In the genomic region with DNA sequence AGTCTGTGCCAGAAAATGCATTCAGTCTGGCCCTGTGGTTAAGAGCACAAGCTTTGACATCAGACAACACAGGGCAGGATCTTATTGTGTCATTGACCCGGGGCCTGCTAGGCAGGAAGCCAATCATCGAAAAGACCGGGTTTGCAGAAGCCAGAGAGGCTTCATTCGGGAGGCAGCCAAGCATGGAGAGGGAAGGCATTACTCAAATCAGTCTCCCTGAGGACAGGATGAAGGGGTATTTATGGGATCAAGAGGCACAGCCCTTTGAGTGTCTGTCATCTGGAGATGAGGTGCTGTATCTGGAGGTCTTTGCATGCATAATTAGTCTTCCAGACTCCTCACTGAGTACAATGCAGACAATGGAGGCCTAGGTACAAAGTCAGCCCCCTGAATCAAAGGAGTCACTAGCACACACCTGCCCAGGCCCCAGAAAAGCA, we compare ENCODE assay signal across 12 mouse cellular contexts. TPM values are rescaled to one million over a fixed set of nuclear protein-coding genes. Genes with fewer than 3 reads are reported as not detected.
DNase-seq lines count a peak whose midpoint lies in the region; ATAC-seq and TF ChIP-seq lines count a peak whose summit lies in the region.
"Had no signal": no experiment of that assay in that cellular context is flagged by ENCODE, and none has a peak within 500 bp of the region (broad histone marks: within the 10 kb centered on the region; RNA-seq: fewer than 3 reads in every experiment).

No protein-coding gene starts in this region.

- H3K4me3 ChIP-seq in liver, adult 2 months (ENCODE audit: insufficient read depth, low read depth, low read length), result no peak overlapping the region
- no peak overlapping the region for H3K4me3 ChIP-seq in liver, embryonic 12.5 days
- no peak overlapping the region for H3K4me3 ChIP-seq in CH12.LX (replicated peaks in 1 of 3; ENCODE audit: low read depth in 2 of 3, low read length in 2 of 3, poor library complexity in 1 of 3)
- H3K4me3 ChIP-seq in ES-E14 (ENCODE audit: insufficient read depth in 1 of 2, low read depth in 1 of 2, low read length in 2 of 2, poor library complexity in 1 of 2, severe bottlenecking in 1 of 2), result no peak overlapping the region
- H3K4me3 ChIP-seq: erythroblast, embryonic 14.5 days; limb, embryonic 10.5 days had no signal

- no peaks in the 10 kb centered on the region for H3K36me3 ChIP-seq in liver, adult 2 months (ENCODE audit: control insufficient read depth, insufficient read depth, low read length)
- H3K36me3 ChIP-seq in liver, embryonic 12.5 days, result no peaks in the 10 kb centered on the region
- H3K36me3 ChIP-seq in CH12.LX (replicated peaks in 1 of 2; ENCODE audit: control insufficient read depth in 1 of 2, insufficient read depth in 1 of 2, low read length in 1 of 2) (no peaks in the 10 kb centered on the region), ES-E14 (ENCODE audit: control insufficient read depth, insufficient read depth, low read length, poor library complexity, severe bottlenecking) (no peaks in the 10 kb centered on the region)
- H3K36me3 ChIP-seq: limb, embryonic 10.5 days had no signal

- WGBS in liver, adult 2 months, result 4% methylated on average over 4 of the region's 4 CpGs
- WGBS in liver, embryonic 12.5 days (ENCODE audit: insufficient replicate concordance), result 61% methylated on average over 4 of the region's 4 CpGs

- TF ChIP-seq CTCF in liver, adult 2 months (IDR thresholded peaks at IDR 0.05; ENCODE audit: low read depth, low read length), result no peak
- no peak for TF ChIP-seq CTCF in CH12.LX (conservative IDR thresholded peaks at IDR 0.05 in 1 of 2, IDR thresholded peaks at IDR 0.05 in 1 of 2; ENCODE audit: low read depth in 2 of 2, low read length in 2 of 2)

- H3K9ac ChIP-seq in liver, adult 2 months (ENCODE audit: low read depth, low read length), result no peak overlapping the region
- no peak overlapping the region for H3K9ac ChIP-seq in liver, embryonic 12.5 days
- no peak overlapping the region for H3K9ac ChIP-seq in CH12.LX (ENCODE audit: insufficient read depth, low read depth)
- H3K9ac ChIP-seq in ES-E14 (ENCODE audit: insufficient read depth, low read depth, low read length, poor library complexity, severe bottlenecking), result no peak overlapping the region; the same call in 1 of the 2 replicates

- H3K4me1 ChIP-seq in liver, adult 2 months (ENCODE audit: control insufficient read depth, insufficient read depth, low read length), result peaks cover 13% of the 10 kb centered on the region
- H3K4me1 ChIP-seq in liver, embryonic 12.5 days, result peaks cover 45% of the 10 kb centered on the region
- H3K4me1 ChIP-seq in CH12.LX (ENCODE audit: control insufficient read depth in 1 of 2, insufficient read depth in 2 of 2) (peaks cover 9 to 42% of the 10 kb centered on the region in 2 experiments; a peak in 3 of 4 replicates), ES-E14 (ENCODE audit: control insufficient read depth in 2 of 2, insufficient read depth in 2 of 2, low read length in 2 of 2, poor library complexity in 1 of 2) (peaks cover 5 to 25% of the 10 kb centered on the region in 2 experiments; a peak in 3 of 4 replicates)

- no peak for TF ChIP-seq RAD21 in CH12.LX (IDR thresholded peaks at IDR 0.05; ENCODE audit: low read depth, low read length)

- no peak overlapping the region; the same call in 1 of the 2 replicates for H3K27ac ChIP-seq in liver, adult 2 months (replicated peaks; ENCODE audit: insufficient read depth, low read depth, low read length)
- no peak overlapping the region for H3K27ac ChIP-seq in liver, embryonic 12.5 days
- H3K27ac ChIP-seq in CH12.LX (ENCODE audit: insufficient read depth, low read depth) (peak overlapping the region; percentile 40; the same call in 1 of the 2 replicates), ES-E14 (ENCODE audit: insufficient read depth, low read depth, low read length, poor library complexity, severe bottlenecking) (peak overlapping the region; percentile 22)
- H3K27ac ChIP-seq: limb, embryonic 10.5 days; stomach, postnatal 0 days had no signal

- TF ChIP-seq POLR2A in liver, adult 2 months (IDR thresholded peaks at IDR 0.05; ENCODE audit: extremely low read depth, insufficient read depth, low read length), result no peak
- no peak for TF ChIP-seq POLR2A in CH12.LX (IDR thresholded peaks at IDR 0.05; ENCODE audit: low read depth, low read length)

- in situ Hi-C loops in CH12.LX (cut with MboI; ENCODE audit: low pct_ligation_motif_present, low pct_unique_long_range_greater_than_20kb, low sequenced_read_pairs) (loop anchor here (25.0 kb wide), 1 partner anchor 422 kb away; the partner anchor contains the start of genes Dpm2 and Pip5kl1), ES-E14 (cut with MboI; ENCODE audit: low sequenced_read_pairs in 2 of 2, unreplicated experiment in 2 of 2) (no loop called here)

- no peaks in the 10 kb centered on the region for H3K27me3 ChIP-seq in liver, adult 2 months (ENCODE audit: control insufficient read depth, insufficient read depth, low read length)
- H3K27me3 ChIP-seq in liver, embryonic 12.5 days (replicated peaks), result no peaks in the 10 kb centered on the region
- no peaks in the 10 kb centered on the region for H3K27me3 ChIP-seq in CH12.LX (replicated peaks)

- no peaks in the 10 kb centered on the region for H3K9me3 ChIP-seq in liver, embryonic 12.5 days (replicated peaks)
- H3K9me3 ChIP-seq in CH12.LX (replicated peaks; ENCODE audit: low read length) (no peaks in the 10 kb centered on the region), ES-E14 (ENCODE audit: control insufficient read depth, insufficient read depth, low read depth, low read length) (no peaks in the 10 kb centered on the region)
- H3K9me3 ChIP-seq: limb, embryonic 10.5 days had no signal

- DNase-seq in liver, adult 2 months (ENCODE audit: extremely low read depth, low read depth, low spot score), result peak; percentile 93
- DNase-seq in CH12.LX (ENCODE audit: extremely low read depth) (peak; percentile 87), ES-E14 (ENCODE audit: low read depth, low spot score) (no peak)
- peak; percentile 72 to 81 for DNase-seq in kidney, adult 8-10 months
- DNase-seq in urinary bladder, postnatal 25 days (ENCODE audit: low spot score), result no peak
- DNase-seq in right cerebral cortex, postnatal 25 days, result no peak
- no peak for DNase-seq in urinary bladder, adult 2 months (ENCODE audit: low spot score)
- DNase-seq: lung, postnatal 14 days had no signal

- no peak for ATAC-seq in liver, embryonic 12.5 days

- dilution Hi-C loops in CH12.LX (cut with MboI; ENCODE audit: extremely low pct_ligation_motif_present, extremely low pct_unique_long_range_greater_than_20kb, low sequenced_read_pairs), result no loop called here

- no peaks in the 10 kb centered on the region for H3K79me2 ChIP-seq in liver, adult 2 months (ENCODE audit: control insufficient read depth, insufficient read depth, low read length)
- no peaks in the 10 kb centered on the region for H3K79me2 ChIP-seq in CH12.LX (replicated peaks; ENCODE audit: control insufficient read depth, extremely low read depth, insufficient read depth, poor library complexity, severe bottlenecking)

- no peak overlapping the region for H3K4me2 ChIP-seq in liver, embryonic 12.5 days
- H3K4me2 ChIP-seq in CH12.LX (ENCODE audit: insufficient read depth, low read depth, poor library complexity, severe bottlenecking), result no peak overlapping the region

- TF ChIP-seq EP300 in CH12.LX (IDR thresholded peaks at IDR 0.05; ENCODE audit: low read length), result 0 out of 2 replicates have a peak, but pooled peaks have one; percentile 41

TF ChIP-seq in CH12.LX, 34 proteins besides CTCF, POLR2A, EP300 and RAD21 (continues in another document):
- TF ChIP-seq CHD2 (IDR thresholded peaks at IDR 0.05; ENCODE audit: low read length), result no peak
- TF ChIP-seq ZNF384 (IDR thresholded peaks at IDR 0.05; ENCODE audit: low read depth, low read length), result no peak
- TF ChIP-seq IRF4 (IDR thresholded peaks at IDR 0.05; ENCODE audit: low read depth, low read length), result peak; percentile 61
- no peak for TF ChIP-seq JUND (conservative IDR thresholded peaks at IDR 0.05; ENCODE audit: low read depth, low read length)
- no peak for TF ChIP-seq CHD1 (IDR thresholded peaks at IDR 0.05; ENCODE audit: low read depth, low read length)
- TF ChIP-seq TCF12 (IDR thresholded peaks at IDR 0.05; ENCODE audit: low read depth, low read length), result no peak

TF ChIP-seq in ES-E14, 5 proteins besides CTCF, POLR2A, EP300 and RAD21:
- no peak for TF ChIP-seq CHD2 (IDR thresholded peaks at IDR 0.05; ENCODE audit: low read depth, low read length)
- TF ChIP-seq ZC3H11A (IDR thresholded peaks at IDR 0.05; ENCODE audit: borderline replicate concordance, low read depth, low read length), result no peak
- no peak for TF ChIP-seq MAFK (IDR thresholded peaks at IDR 0.05; ENCODE audit: insufficient read depth, low read depth, low read length)
- no peak for TF ChIP-seq ZNF384 (IDR thresholded peaks at IDR 0.05; ENCODE audit: low read depth, low read length)
- TF ChIP-seq HCFC1 (IDR thresholded peaks at IDR 0.05; ENCODE audit: borderline replicate concordance, insufficient read depth, low read length), result no peak

RNA-seq across cellular contexts. Expression of gene Prrc2b, which starts 10.4 kb away (rescaled TPM):
- total RNA-seq in liver, adult 2 months (2014; rRNA removed), result 5.5 and 12.5 TPM in 2 replicates
- 12.1 and 14.7 TPM in 2 replicates for polyA plus RNA-seq in liver, adult 2 months (2012; rRNA removed)
- polyA plus RNA-seq in liver, embryonic 12.5 days (2016; fragmentation: Nextera tagmentation; extraction: Ambion mirVana), result 20.8 and 23.6 TPM in 2 replicates
- total RNA-seq in CH12.LX (2012; rRNA removed) (34.3 and 42.2 TPM in 2 replicates), CH12.LX (2014; rRNA removed) (7.6 TPM in 2 replicates), ES-E14 (2012; rRNA removed) (75.1 and 88.5 TPM in 2 replicates)
- 54.7 and 59.9 TPM in 2 replicates for polyA plus RNA-seq in CH12.LX (2012; ENCODE audit: insufficient read length, low read depth)
- 34.1 and 53.6 TPM in 2 replicates for polyA plus RNA-seq in urinary bladder, adult 2 months (2012; rRNA removed)

RNA-seq across cellular contexts. Expression of gene Plpp7, which starts 45.2 kb away (rescaled TPM):
- 0.34 and 0.37 TPM in 2 replicates for total RNA-seq in liver, adult 2 months (2014; rRNA removed)
- polyA plus RNA-seq in liver, adult 2 months (2012; rRNA removed), result 1.3 and 2.3 TPM in 2 replicates
- 3.0 and 3.4 TPM in 2 replicates for polyA plus RNA-seq in liver, embryonic 12.5 days (2016; fragmentation: Nextera tagmentation; extraction: Ambion mirVana)
- total RNA-seq in CH12.LX (2012; rRNA removed) (0.13 and 0.25 TPM in 2 replicates), CH12.LX (2014; rRNA removed) (0.19 TPM in 1 of 2 replicates, not detected in the other), ES-E14 (2012; rRNA removed) (1.4 and 4.3 TPM in 2 replicates)
- polyA plus RNA-seq in CH12.LX (2012; ENCODE audit: insufficient read length, low read depth), result not detected in 2 replicates
- 4.9 and 5.3 TPM in 2 replicates for polyA plus RNA-seq in urinary bladder, adult 2 months (2012; rRNA removed)

RNA-seq across cellular contexts. Expression of gene Fam78a, which starts 55.9 kb away (rescaled TPM):
- total RNA-seq in liver, adult 2 months (2014; rRNA removed), result 0.37 and 0.40 TPM in 2 replicates
- polyA plus RNA-seq in liver, adult 2 months (2012; rRNA removed), result 0.54 and 0.87 TPM in 2 replicates
- polyA plus RNA-seq in liver, embryonic 12.5 days (2016; fragmentation: Nextera tagmentation; extraction: Ambion mirVana), result 22.4 and 22.6 TPM in 2 replicates
- 0.21 and 0.47 TPM in 2 replicates for total RNA-seq in CH12.LX (2012; rRNA removed)
- total RNA-seq in CH12.LX (2014; rRNA removed), result 0.07 and 0.21 TPM in 2 replicates
- polyA plus RNA-seq in CH12.LX (2012; ENCODE audit: insufficient read length, low read depth), result 0.07 TPM in 1 of 2 replicates, not detected in the other
- total RNA-seq in ES-E14 (2012; rRNA removed), result 4.1 and 4.8 TPM in 2 replicates
- 0.48 and 0.74 TPM in 2 replicates for polyA plus RNA-seq in urinary bladder, adult 2 months (2012; rRNA removed)

Comparison
In these comparisons a context has a peak if more than half of its experiments do, and no peak if none do; other contexts are left out.
1. RNA of gene Fam78a, which starts 55.9 kb away (polyA plus RNA-seq): 22.4 to 22.6 TPM in liver, embryonic 12.5 days; 0.54 to 0.87 TPM in liver, adult 2 months, 0.48 to 0.74 TPM in urinary bladder, adult 2 months and 0.07 TPM in CH12.LX; every median in the first group is over 10 times any median in the second.
2. DNase-seq: peak in liver, adult 2 months (single experiment), CH12.LX (single experiment) and kidney, adult 8-10 months (2 of 2); none in ES-E14 (single experiment), urinary bladder, postnatal 25 days (single experiment), right cerebral cortex, postnatal 25 days (single experiment) and urinary bladder, adult 2 months (single experiment).
3. H3K27ac ChIP-seq: peak in CH12.LX (single experiment) and ES-E14 (single experiment); none in liver, adult 2 months (single experiment) and liver, embryonic 12.5 days (single experiment).